11 mouse cellular contexts compared by ENCODE assay signal in the genomic region with DNA sequence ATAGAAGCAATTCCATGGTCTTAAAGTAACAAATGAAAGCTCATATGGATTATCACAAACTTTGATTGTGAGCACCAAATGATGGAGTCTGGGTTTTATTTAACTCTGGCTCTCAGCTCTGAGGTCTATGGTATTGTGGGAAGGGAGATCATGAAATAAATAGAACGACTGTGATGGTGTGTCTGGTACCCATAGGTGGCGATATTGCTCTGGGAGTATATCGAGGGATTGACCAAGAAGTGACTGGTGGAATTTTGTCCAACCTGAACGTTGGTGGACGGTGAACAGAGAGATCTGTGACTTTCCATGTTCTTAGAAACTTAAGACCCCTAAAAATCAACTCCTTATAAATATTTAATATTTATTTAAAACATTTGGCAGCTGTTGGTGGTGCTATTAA.
DNase-seq lines count a peak whose midpoint lies in the region; ATAC-seq lines count a peak whose summit lies in the region.
"Had no signal": no experiment of that assay in that cellular context is flagged by ENCODE, and none has a peak within 500 bp of the region (broad histone marks: within the 10 kb centered on the region; RNA-seq: fewer than 3 reads in every experiment).

No protein-coding gene starts in this region.

- no peaks in the 10 kb centered on the region for H3K27me3 ChIP-seq in forebrain, embryonic 16.5 days (replicated peaks; ENCODE audit: control insufficient read depth, insufficient read depth, low read length)
- H3K27me3 ChIP-seq: liver, embryonic 13.5 days; stomach, embryonic 15.5 days had no signal

- no peak overlapping the region for H3K9ac ChIP-seq in forebrain, embryonic 16.5 days (replicated peaks; ENCODE audit: low read depth, low read length)
- H3K9ac ChIP-seq: liver, embryonic 13.5 days; stomach, embryonic 15.5 days had no signal

- no peak overlapping the region for H3K4me3 ChIP-seq in forebrain, embryonic 16.5 days (replicated peaks; ENCODE audit: low read length)
- H3K4me3 ChIP-seq: erythroblast, embryonic 14.5 days; liver, embryonic 13.5 days; stomach, embryonic 15.5 days had no signal

- ATAC-seq in forebrain, embryonic 16.5 days = no peak

- intact Hi-C loops in left cerebral cortex, postnatal 4 days (cut with DNase I) = no loop called here

- H3K4me1 ChIP-seq in forebrain, embryonic 16.5 days (replicated peaks; ENCODE audit: control insufficient read depth, insufficient read depth, low read length) = no peaks in the 10 kb centered on the region
- H3K4me1 ChIP-seq: liver, embryonic 13.5 days; stomach, embryonic 15.5 days had no signal

- no peaks in the 10 kb centered on the region for H3K9me3 ChIP-seq in forebrain, embryonic 16.5 days (ENCODE audit: control insufficient read depth, low read length)
- H3K9me3 ChIP-seq: liver, embryonic 13.5 days; stomach, embryonic 15.5 days had no signal

- H3K4me2 ChIP-seq in forebrain, embryonic 16.5 days (ENCODE audit: low read length) = no peak overlapping the region
- H3K4me2 ChIP-seq: liver, embryonic 13.5 days; stomach, embryonic 15.5 days had no signal

- WGBS in forebrain, embryonic 16.5 days = 26% methylated on average over 5 of the region's 5 CpGs

- no peaks in the 10 kb centered on the region for H3K36me3 ChIP-seq in forebrain, embryonic 16.5 days (ENCODE audit: control insufficient read depth, insufficient read depth)
- H3K36me3 ChIP-seq: liver, embryonic 13.5 days; stomach, embryonic 15.5 days had no signal

- peak; percentile 46 for DNase-seq in adrenal gland, postnatal 10 days
- no peak for DNase-seq in adrenal gland, postnatal 4 days (ENCODE audit: low spot score in 2 of 2)
- peak; percentile 34 for DNase-seq in left cerebral cortex, postnatal 4 days
- DNase-seq in left cerebral cortex, adult 11 months (ENCODE audit: low spot score) = no peak
- peak; percentile 6 for DNase-seq in cerebellum, adult 11 months
- DNase-seq in kidney, postnatal 36 days = peak; percentile 2 to 32
- no peak for DNase-seq in thymus, postnatal 14 days
- DNase-seq: liver, embryonic 13.5 days had no signal

- H3K27ac ChIP-seq in forebrain, embryonic 16.5 days (ENCODE audit: low read length) = no peak overlapping the region
- H3K27ac ChIP-seq: liver, embryonic 13.5 days; stomach, embryonic 15.5 days had no signal

Comparison
In these comparisons a context has a peak if more than half of its experiments do, and no peak if none do; other contexts are left out.
1. DNase-seq: peak in adrenal gland, postnatal 10 days (single experiment), left cerebral cortex, postnatal 4 days (single experiment), cerebellum, adult 11 months (single experiment) and kidney, postnatal 36 days (2 of 2); none in adrenal gland, postnatal 4 days (0 of 2), left cerebral cortex, adult 11 months (single experiment) and thymus, postnatal 14 days (single experiment).